Mouse (Mus musculus) forebrain, embryonic 14.5 days (tissue): Measurements from ENCODE around the gene Stx3. TPM values are rescaled to one million over a fixed set of nuclear protein-coding genes. Genes with fewer than 3 reads are reported as not detected.

ENCODE experiments used
- ATAC-seq: fragments of 200-750 bp; cut with Nextera tagmentation; 2 replicates; pipeline ENCODE4 v1.8.0; 2017; ENCODE audit warnings: mild to moderate bottlenecking, moderate library complexity
- DNase-seq: peaks from one replicate; pipeline ENCODE4 v3.0.0-alpha.2; 2015; ENCODE audit warnings: low spot score
- H3K27ac ChIP-seq: fragments of 300-500 bp; sonication (generic); 2 replicates; pipeline ENCODE4 v1.5.1; 2014; ENCODE audit warnings: low read depth, mild to moderate bottlenecking, control low read depth, low read length, moderate library complexity
- H3K27me3 ChIP-seq: fragments of 300-500 bp; sonication (generic); replicated peaks from 2 replicates; pipeline ENCODE4 v1.6.1; 2014; ENCODE audit warnings: low read length, control low read depth, mixed read lengths; ENCODE audit not compliant: control insufficient read depth, insufficient read depth
- H3K36me3 ChIP-seq: fragments of 300-500 bp; sonication (generic); 2 replicates; pipeline ENCODE4 v1.6.1; 2014; ENCODE audit warnings: low read length, control low read depth; ENCODE audit not compliant: control insufficient read depth, insufficient read depth
- H3K4me1 ChIP-seq: fragments of 300-500 bp; sonication (generic); 2 replicates; pipeline ENCODE4 v1.6.1; 2014; ENCODE audit warnings: antibody characterized with exemption, low read length, control low read depth; ENCODE audit not compliant: control insufficient read depth, insufficient read depth
- H3K4me2 ChIP-seq: fragments of 300-500 bp; sonication (generic); 2 replicates; pipeline ENCODE4 v1.6.1; 2014; ENCODE audit warnings: mild to moderate bottlenecking, control low read depth, low read length
- H3K4me3 ChIP-seq: fragments of 300-500 bp; sonication (generic); 2 replicates; pipeline ENCODE4 v1.5.1; 2014; ENCODE audit warnings: low read depth, low read length, control low read depth
- H3K9ac ChIP-seq: fragments of 300-500 bp; sonication (generic); 2 replicates; pipeline ENCODE4 v1.6.1; 2014; ENCODE audit warnings: mild to moderate bottlenecking, low read length, control low read depth, moderate library complexity
- H3K9me3 ChIP-seq: fragments of 300-500 bp; sonication (generic); replicated peaks from 2 replicates; pipeline ENCODE4 v1.6.1; 2016; ENCODE audit warnings: low read length, control low read depth, mixed read lengths; ENCODE audit not compliant: control insufficient read depth
- WGBS: fragments of 180-500 bp; shearing (Covaris S2); extraction: QIAGEN DNeasy Blood & Tissue Kit; methylation state at CpG from one replicate; pipeline ENCODE4 v1.1.7; 2014; 5-methylcytosine and 5-hydroxymethylcytosine counted together
- polyA plus RNA-seq: library from polyadenylated mRNA; unstranded; fragments of >200 nt; fragmentation: Nextera tagmentation; extraction: Ambion mirVana; gene quantifications from 2 replicates; pipeline ENCODE4 v1.2.1, GENCODE M21; 2014

Gene Stx3
- polyA plus RNA-seq, 1 experiment from 2014 or later, result 11.8 TPM

GRCm38 (mm10) chr19:11811688-11812365, 7.4 kb downstream of the Stx3 start:
- no peaks in the 10 kb centered on the region for H3K9me3 ChIP-seq
- no peak overlapping the region for H3K27ac ChIP-seq
- no peaks in the 10 kb centered on the region for H3K27me3 ChIP-seq
- no peaks in the 10 kb centered on the region for H3K36me3 ChIP-seq
- DNase-seq, result peak; percentile 70
- no peak overlapping the region for H3K4me3 ChIP-seq
- no peaks in the 10 kb centered on the region for H3K4me1 ChIP-seq
- H3K4me2 ChIP-seq, result no peak overlapping the region
- WGBS, result 35% methylated on average over 5 of the region's 5 CpGs
- no peak overlapping the region for H3K9ac ChIP-seq
- peak; percentile 92 for ATAC-seq

DNA sequence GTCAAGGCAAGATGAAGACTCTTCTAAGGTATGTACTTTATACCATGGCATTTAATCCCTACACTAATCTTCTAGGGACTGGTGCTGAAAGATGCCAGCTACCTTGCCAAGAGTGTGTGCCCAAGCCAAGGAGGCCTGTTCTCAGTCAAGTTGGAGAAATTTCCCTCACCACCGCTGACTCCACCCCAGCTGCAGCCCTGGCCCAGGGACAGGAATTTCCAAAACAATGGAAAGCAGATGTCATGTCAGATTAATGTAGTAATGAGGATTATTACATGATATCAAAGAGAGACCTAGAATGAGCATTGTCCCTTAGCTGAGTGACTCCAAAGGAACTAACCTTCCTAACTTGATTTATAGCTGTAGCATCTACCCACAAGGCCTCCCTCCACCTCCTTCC, 8.3 kb downstream of the Stx3 start:
- no peak overlapping the region for H3K27ac ChIP-seq
- no peaks in the 10 kb centered on the region for H3K9me3 ChIP-seq
- no peak overlapping the region for H3K9ac ChIP-seq
- WGBS, result 87% methylated on average over 1 of the region's 1 CpGs
- H3K4me3 ChIP-seq, result no peak overlapping the region
- H3K36me3 ChIP-seq, result no peaks in the 10 kb centered on the region
- H3K4me1 ChIP-seq, result no peaks in the 10 kb centered on the region
- DNase-seq (no peak), ATAC-seq (no peak)
- H3K4me2 ChIP-seq, result no peak overlapping the region
- H3K27me3 ChIP-seq, result no peaks in the 10 kb centered on the region

GRCm38 (mm10) chr19:11810003-11810758, 9.0 kb downstream of the Stx3 start:
- H3K27ac ChIP-seq, result no peak overlapping the region
- DNase-seq, result no peak
- WGBS, result 88% methylated on average over 5 of the region's 5 CpGs
- H3K9ac ChIP-seq, result no peak overlapping the region
- H3K4me1 ChIP-seq, result no peaks in the 10 kb centered on the region
- no peak overlapping the region for H3K4me2 ChIP-seq
- no peak for ATAC-seq
- no peaks in the 10 kb centered on the region for H3K9me3 ChIP-seq
- no peaks in the 10 kb centered on the region for H3K27me3 ChIP-seq
- H3K36me3 ChIP-seq, result no peaks in the 10 kb centered on the region
- no peak overlapping the region for H3K4me3 ChIP-seq

GRCm38 (mm10) chr19:11808452-11808851, 10.8 kb downstream of the Stx3 start:
- no peaks in the 10 kb centered on the region for H3K4me1 ChIP-seq
- no peak overlapping the region for H3K4me2 ChIP-seq
- no peak overlapping the region for H3K4me3 ChIP-seq
- WGBS, result 86% methylated on average over 2 of the region's 2 CpGs
- H3K27me3 ChIP-seq, result no peaks in the 10 kb centered on the region
- no peak for DNase-seq
- no peak overlapping the region for H3K27ac ChIP-seq
- no peaks in the 10 kb centered on the region for H3K9me3 ChIP-seq
- ATAC-seq, result no peak
- H3K36me3 ChIP-seq, result no peaks in the 10 kb centered on the region
- no peak overlapping the region for H3K9ac ChIP-seq

DNA sequence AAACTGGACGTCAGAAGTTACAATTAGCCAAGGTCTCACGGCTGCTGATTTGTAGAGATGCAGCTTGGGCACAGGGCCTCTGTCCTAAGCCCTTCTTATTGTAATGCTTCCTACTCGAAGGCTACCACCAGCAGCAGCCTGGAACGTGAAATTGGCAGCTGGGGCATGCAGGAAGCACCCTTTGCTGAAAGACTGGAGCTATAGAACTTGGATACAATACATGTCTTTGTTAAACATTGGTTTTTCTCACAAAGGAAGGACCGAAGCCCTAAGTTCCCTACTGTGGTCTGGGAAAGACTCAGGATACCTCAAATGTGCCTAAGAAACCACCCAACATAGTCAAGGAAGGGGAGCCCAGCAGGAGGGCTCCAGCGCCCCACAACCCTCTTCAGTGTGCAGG, 11.4 kb downstream of the Stx3 start:
- Histone ChIP-seq H3K4me2 (no peak overlapping the region), H3K4me1 (no peaks in the 10 kb centered on the region), H3K4me3 (no peak overlapping the region), H3K9ac (no peak overlapping the region), H3K27ac (no peak overlapping the region), H3K36me3 (no peaks in the 10 kb centered on the region), H3K27me3 (no peaks in the 10 kb centered on the region), H3K9me3 (no peaks in the 10 kb centered on the region)
- WGBS, result 26% methylated on average over 6 of the region's 6 CpGs
- no peak for ATAC-seq
- no peak for DNase-seq

- DNase-seq (no peak), ATAC-seq (no peak)
- 58% methylated on average over 2 of the region's 2 CpGs for WGBS
- no peaks in the 10 kb centered on the region for H3K27me3 ChIP-seq
- H3K36me3 ChIP-seq, result no peaks in the 10 kb centered on the region
- H3K4me3 ChIP-seq, result no peak overlapping the region
- no peaks in the 10 kb centered on the region for H3K4me1 ChIP-seq
- H3K9ac ChIP-seq, result no peak overlapping the region
- no peaks in the 10 kb centered on the region for H3K9me3 ChIP-seq
- H3K27ac ChIP-seq, result no peak overlapping the region
- H3K4me2 ChIP-seq, result no peak overlapping the region
These were observed 12.0 kb downstream of the Stx3 start for GRCm38 (mm10) chr19:11807251-11807650.

- WGBS, result 79% methylated on average over 1 of the region's 1 CpGs
- no peaks in the 10 kb centered on the region for H3K9me3 ChIP-seq
These were observed 14.8 kb downstream of the Stx3 start for GRCm38 (mm10) chr19:11804423-11804822.

DNA sequence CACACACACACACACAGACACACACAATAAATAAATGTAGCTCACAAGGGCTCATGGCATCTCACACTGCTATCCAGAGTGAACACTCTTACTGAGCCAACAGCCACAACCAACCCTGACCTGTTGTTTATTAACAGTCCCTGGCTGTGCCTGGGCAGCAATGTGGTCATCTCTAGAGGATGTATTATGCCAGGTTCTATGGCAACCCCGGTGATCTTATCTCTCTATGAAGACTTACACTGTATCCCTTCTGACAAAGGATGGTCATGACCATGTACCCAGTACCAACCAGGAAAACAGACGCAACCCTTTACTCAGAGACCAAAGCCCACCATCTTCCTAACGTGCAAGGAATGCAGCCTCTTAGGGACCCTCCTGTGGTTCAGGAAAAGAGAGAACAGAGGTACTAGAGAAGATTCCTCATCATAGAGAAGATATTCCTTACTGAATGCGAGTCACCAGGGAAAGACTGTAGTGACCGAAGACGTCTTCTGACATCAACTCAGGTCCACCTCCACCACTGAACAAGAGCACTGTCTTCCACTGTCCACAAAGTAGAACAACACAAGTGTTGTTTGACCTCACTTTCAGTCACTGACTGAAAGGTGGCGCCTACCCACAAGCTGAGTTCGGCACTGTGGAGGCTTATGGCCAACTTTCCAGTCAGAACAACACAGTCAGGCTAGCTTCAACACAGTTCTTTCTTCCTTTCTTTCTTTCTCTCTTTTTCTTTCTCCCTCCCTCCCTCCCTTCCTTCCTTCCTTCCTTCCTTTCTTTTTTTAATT, 18.5 kb downstream of the Stx3 start:
- Histone ChIP-seq H3K9ac (no peak overlapping the region), H3K4me1 (no peaks in the 10 kb centered on the region), H3K27me3 (no peaks in the 10 kb centered on the region), H3K27ac (no peak overlapping the region), H3K4me2 (no peak overlapping the region), H3K9me3 (no peaks in the 10 kb centered on the region), H3K4me3 (no peak overlapping the region), H3K36me3 (no peaks in the 10 kb centered on the region)
- ATAC-seq (no peak), DNase-seq (no peak)
- WGBS, result 80% methylated on average over 8 of the region's 8 CpGs

More at GRCm38 (mm10) chr19:11804423-11804822, 14.8 kb downstream of the Stx3 start:
- Histone ChIP-seq H3K9ac (no peak overlapping the region), H3K4me2 (no peak overlapping the region), H3K27ac (no peak overlapping the region), H3K4me1 (no peaks in the 10 kb centered on the region), H3K27me3 (no peaks in the 10 kb centered on the region), H3K4me3 (no peak overlapping the region), H3K36me3 (no peaks in the 10 kb centered on the region)
- DNase-seq, result no peak
- ATAC-seq, result no peak
